Mouse (Mus musculus) neutrophil, adult 65 days (primary cell): ENCODE data around the gene Cops7b. TPM values are rescaled to one million over a fixed set of nuclear protein-coding genes. Genes with fewer than 3 reads are reported as not detected.

Experiments
- total RNA-seq: library from RNA; stranded (reverse); gene quantifications from 2 replicates; pipeline ENCODE4 v1.2.4, GENCODE M21; 2023

Gene Cops7b
- total RNA-seq: 7.5 and 10.1 TPM in 2 replicates

DNA sequence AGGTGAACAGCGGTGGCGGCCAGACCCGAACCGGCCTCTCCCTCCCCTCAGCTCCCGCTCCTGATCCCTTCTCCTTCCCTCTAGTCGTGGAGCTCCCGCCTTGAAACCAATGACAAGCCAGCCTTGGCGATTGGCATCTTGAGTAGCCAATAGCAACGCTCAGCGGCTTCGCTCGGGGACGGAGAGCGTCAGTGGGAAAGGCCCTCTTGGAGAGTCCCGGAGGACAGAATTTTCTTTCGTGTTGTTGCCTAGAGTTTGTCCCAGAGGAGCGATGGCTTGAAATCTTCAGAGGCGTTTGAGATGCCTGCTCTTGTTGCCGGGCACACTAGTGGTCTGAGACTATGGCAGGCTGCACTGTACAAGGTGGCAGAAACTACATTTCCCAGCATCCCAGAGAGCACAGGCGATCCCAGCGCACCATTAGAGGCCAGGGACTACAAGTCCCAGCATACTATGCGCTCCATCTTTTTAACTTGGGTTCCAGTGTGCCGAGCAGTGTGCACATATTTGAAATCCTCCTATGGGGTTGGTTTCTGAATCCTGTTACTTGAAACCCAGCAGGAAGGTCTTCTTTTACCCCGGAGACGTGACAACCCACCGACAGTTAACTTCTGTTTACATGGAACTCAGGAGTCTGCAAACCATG, at the start of gene Cops7b, which contains the start of gene Pde6d:
TSS of gene Cops7b (plus strand) at position 454 of the 646 bp plus-strand sequence.
TSS of gene Pde6d (minus strand) at position 179 of the 646 bp plus-strand sequence.

Other genes starting within 250 kb of the Cops7b start
- gene Ncl, start 223.5 kb upstream of the Cops7b start, total RNA-seq: 146 and 185 TPM in 2 replicates
- gene Nmur1, start 156.7 kb upstream of the Cops7b start, total RNA-seq: not detected in 2 replicates
- not detected in 2 replicates for gene Tex44, start 156.6 kb upstream of the Cops7b start, total RNA-seq
- gene Ptma, start 56.2 kb upstream of the Cops7b start, total RNA-seq: 804 and 893 TPM in 2 replicates
- 17.5 and 19.8 TPM in 2 replicates for gene Pde6d, start 275 bp upstream of the Cops7b start, total RNA-seq
- gene Nppc, start 87.7 kb downstream of the Cops7b start, total RNA-seq: not detected in 2 replicates
- 5.0 and 9.0 TPM in 2 replicates for gene Dis3l2, start 120.9 kb downstream of the Cops7b start, total RNA-seq